Mouse (Mus musculus) forebrain, postnatal 0 days (tissue): ENCODE data around the gene Ccnb2. TPM values are rescaled to one million over a fixed set of nuclear protein-coding genes. Genes with fewer than 3 reads are reported as not detected.

Source experiments
- ATAC-seq: fragments of 200-750 bp; cut with Nextera tagmentation; 2 replicates; pipeline ENCODE4 v1.8.0; 2017; ENCODE audit warnings: mild to moderate bottlenecking, moderate library complexity
- DNase-seq: peaks from one replicate; pipeline ENCODE4 v3.0.0-alpha.2; 2015
- H3K27ac ChIP-seq: fragments of 300-500 bp; sonication (generic); 2 replicates; pipeline ENCODE4 v1.5.1; 2014; ENCODE audit warnings: low read depth, mild to moderate bottlenecking, antibody characterized with exemption, low read length, moderate library complexity, mixed read lengths
- H3K27me3 ChIP-seq: fragments of 300-500 bp; sonication (generic); 2 replicates; pipeline ENCODE4 v1.6.1; 2014; ENCODE audit warnings: mild to moderate bottlenecking, low read length, mixed read lengths; ENCODE audit not compliant: insufficient read depth
- H3K36me3 ChIP-seq: fragments of 300-500 bp; sonication (generic); 2 replicates; pipeline ENCODE4 v1.6.1; 2014; ENCODE audit warnings: mild to moderate bottlenecking, moderate library complexity; ENCODE audit not compliant: insufficient read depth
- H3K4me1 ChIP-seq: fragments of 300-500 bp; sonication (generic); 2 replicates; pipeline ENCODE4 v1.6.1; 2014; ENCODE audit warnings: antibody characterized with exemption; ENCODE audit not compliant: insufficient read depth
- H3K4me2 ChIP-seq: fragments of 300-500 bp; sonication (generic); 2 replicates; pipeline ENCODE4 v1.6.1; 2014; ENCODE audit warnings: low read depth, mild to moderate bottlenecking, moderate library complexity
- H3K4me3 ChIP-seq: fragments of 300-500 bp; sonication (generic); 2 replicates; pipeline ENCODE4 v1.5.1; 2014; ENCODE audit warnings: low read depth, low read length, mixed read lengths
- H3K9ac ChIP-seq: fragments of 300-500 bp; sonication (generic); 2 replicates; pipeline ENCODE4 v1.6.1; 2014; ENCODE audit warnings: mild to moderate bottlenecking
- H3K9me3 ChIP-seq: fragments of 300-500 bp; sonication (generic); 2 replicates; pipeline ENCODE4 v1.6.1; 2016; ENCODE audit warnings: low read length
- CTCF ChIP-seq: sonication (generic); IDR thresholded peaks from 2 replicates; pipeline ENCODE4 v1.5.1; 2016; ENCODE audit warnings: antibody characterized with exemption, control low read depth, low read depth
- WGBS: fragments of 180-500 bp; shearing (Covaris S2); extraction: QIAGEN DNeasy Blood & Tissue Kit; methylation state at CpG from one replicate; pipeline ENCODE4 v1.1.7; 2014; 5-methylcytosine and 5-hydroxymethylcytosine counted together
- microRNA-seq, 2 experiments: library from miRNA; unstranded; fragments of <30 nt; microRNA quantifications; one replicate each; pipeline ENCODE4; 2016
- polyA plus RNA-seq: library from polyadenylated mRNA; unstranded; fragments of >200 nt; fragmentation: Nextera tagmentation; extraction: Ambion mirVana; gene quantifications from 2 replicates; pipeline ENCODE4 v1.2.1, GENCODE M21; 2015
- total RNA-seq: library from RNA; depleted of rRNA; stranded (reverse); fragments of >200 nt; gene quantifications from 2 replicates; pipeline ENCODE4 v1.2.3, GENCODE M21; 2014; rRNA removed

The Ccnb2 gene
- total and polyA plus RNA-seq, 2 experiments from 2014 or later, result 9.9 to 17.9 TPM

GRCm38 (mm10) chr9:70365915-70366314 is 55.4 kb downstream of the Ccnb2 start:
- Histone ChIP-seq H3K36me3 (no peaks in the 10 kb centered on the region), H3K4me2 (no peak overlapping the region), H3K27me3 (no peaks in the 10 kb centered on the region), H3K9me3 (no peaks in the 10 kb centered on the region), H3K9ac (no peak overlapping the region), H3K27ac (no peak overlapping the region), H3K4me3 (no peak overlapping the region), H3K4me1 (no peaks in the 10 kb centered on the region)
- no peak for DNase-seq
- WGBS, result 87% methylated on average over 2 of the region's 2 CpGs
- ATAC-seq, result no peak
- TF ChIP-seq CTCF, result no peak

- no peak for TF ChIP-seq CTCF
- 89% methylated on average over 8 of the region's 8 CpGs for WGBS
- Histone ChIP-seq H3K9ac (no peak overlapping the region), H3K27me3 (no peaks in the 10 kb centered on the region), H3K27ac (no peak overlapping the region), H3K4me2 (no peak overlapping the region), H3K4me3 (no peak overlapping the region), H3K9me3 (no peaks in the 10 kb centered on the region), H3K4me1 (no peaks in the 10 kb centered on the region), H3K36me3 (no peaks in the 10 kb centered on the region)
- ATAC-seq (no peak), DNase-seq (no peak)
Observed at GRCm38 (mm10) chr9:70364741-70365140, 56.6 kb downstream of the Ccnb2 start.

GRCm38 (mm10) chr9:70359402-70360131 is 61.8 kb downstream of the Ccnb2 start:
- no peaks in the 10 kb centered on the region for H3K27me3 ChIP-seq
- H3K4me1 ChIP-seq, result no peaks in the 10 kb centered on the region
- TF ChIP-seq CTCF, result no peak
- no peaks in the 10 kb centered on the region for H3K36me3 ChIP-seq
- 90% methylated on average over 2 of the region's 2 CpGs for WGBS
- no peak overlapping the region for H3K27ac ChIP-seq
- ATAC-seq (no peak), DNase-seq (no peak)
- no peak overlapping the region for H3K4me3 ChIP-seq
- H3K4me2 ChIP-seq, result no peak overlapping the region
- H3K9ac ChIP-seq, result no peak overlapping the region
- H3K9me3 ChIP-seq, result no peaks in the 10 kb centered on the region

Small RNA genes within 50 kb of the gene (microRNA-seq; reads per million reads assigned to microRNA genes)
- 5.7 to 6.6 reads per million in 2 experiments for gene Mir5626

Other genes with a start within 250 kb of the Ccnb2 start
- gene Myo1e, start 214.2 kb downstream of the Ccnb2 start, total RNA-seq, result 4.6 and 6.2 TPM in 2 replicates
- gene Myo1e, start 214.2 kb downstream of the Ccnb2 start, polyA plus RNA-seq, result 2.2 and 3.6 TPM in 2 replicates
- 29.4 and 40.5 TPM in 2 replicates for gene Rnf111, start 82.2 kb upstream of the Ccnb2 start, total RNA-seq
- gene Rnf111, start 82.2 kb upstream of the Ccnb2 start, polyA plus RNA-seq, result 12.4 and 18.7 TPM in 2 replicates
- gene Sltm, start 121.2 kb upstream of the Ccnb2 start, total RNA-seq, result 43.2 and 51.1 TPM in 2 replicates
- gene Sltm, start 121.2 kb upstream of the Ccnb2 start, polyA plus RNA-seq, result 38.1 and 43.9 TPM in 2 replicates
- 1.4 TPM in 2 replicates for gene Gm10642, start 234.7 kb upstream of the Ccnb2 start, total RNA-seq
- gene Gm10642, start 234.7 kb upstream of the Ccnb2 start, polyA plus RNA-seq, result 1.4 and 1.5 TPM in 2 replicates
- 33.9 and 37.3 TPM in 2 replicates for gene Mindy2, start 235.6 kb upstream of the Ccnb2 start, total RNA-seq
- 8.5 and 16.5 TPM in 2 replicates for gene Mindy2, start 235.6 kb upstream of the Ccnb2 start, polyA plus RNA-seq